Comparison of ENCODE assay signal across 38 mouse cellular contexts in genomic region chr6:4026367-4026766, GRCm38 (mm10). TPM values are rescaled to one million over a fixed set of nuclear protein-coding genes. Genes with fewer than 3 reads are reported as not detected.
"Had no signal": no experiment of that assay in that cellular context is flagged by ENCODE, and none has a peak within 500 bp of the region (broad histone marks: within the 10 kb centered on the region; RNA-seq: fewer than 3 reads in every experiment).

No protein-coding gene starts in this region.

- H3K9me3 ChIP-seq: heart, embryonic 10.5 days; heart, embryonic 12.5 days; hindbrain, embryonic 13.5 days; hindbrain, embryonic 15.5 days; limb, embryonic 13.5 days; liver, embryonic 13.5 days had no signal

- H3K4me3 ChIP-seq: gastrocnemius, adult 2 months; heart, embryonic 10.5 days; heart, embryonic 12.5 days; hindbrain, embryonic 13.5 days; hindbrain, embryonic 15.5 days; layer of hippocampus, adult 2 months; left cerebral cortex, adult 2 months; limb, embryonic 13.5 days; liver, embryonic 13.5 days had no signal

- H3K27me3 ChIP-seq: heart, embryonic 12.5 days; hindbrain, embryonic 13.5 days; hindbrain, embryonic 15.5 days; limb, embryonic 13.5 days; liver, embryonic 13.5 days had no signal

- H3K4me2 ChIP-seq: heart, embryonic 12.5 days; hindbrain, embryonic 13.5 days; hindbrain, embryonic 15.5 days; limb, embryonic 13.5 days; liver, embryonic 11.5 days; liver, embryonic 13.5 days had no signal

- H3K36me3 ChIP-seq: heart, embryonic 10.5 days; heart, embryonic 12.5 days; hindbrain, embryonic 13.5 days; hindbrain, embryonic 15.5 days; limb, embryonic 13.5 days; liver, embryonic 13.5 days had no signal

- H3K9ac ChIP-seq: heart, embryonic 12.5 days; hindbrain, embryonic 13.5 days; hindbrain, embryonic 15.5 days; limb, embryonic 13.5 days; liver, embryonic 13.5 days had no signal

- ATAC-seq: hindbrain, postnatal 0 days; intestine, embryonic 16.5 days had no signal

- DNase-seq: gastrocnemius, adult 2 months; gastrocnemius, postnatal 10 days; gastrocnemius, postnatal 25 days; heart, postnatal 10 days; heart, postnatal 4 days; kidney, adult 11 months; kidney, adult 2 months; kidney, adult 9 months; kidney, postnatal 10 days; kidney, postnatal 25 days; kidney, postnatal 4 days; liver; liver, embryonic 13.5 days had no signal

- H3K27ac ChIP-seq: gastrocnemius, adult 2 months; heart, embryonic 10.5 days; hindbrain, embryonic 13.5 days; hindbrain, embryonic 15.5 days; hindbrain, postnatal 0 days; layer of hippocampus, adult 2 months; left cerebral cortex, adult 2 months; limb, embryonic 13.5 days; liver, embryonic 13.5 days had no signal

- H3K4me1 ChIP-seq: heart, embryonic 10.5 days; heart, embryonic 12.5 days; hindbrain, embryonic 13.5 days; hindbrain, embryonic 15.5 days; limb, embryonic 13.5 days; liver, embryonic 13.5 days had no signal

RNA-seq across cellular contexts. Expression of gene Gngt1, which starts 32.8 kb away (rescaled TPM):
- total RNA-seq: gastrocnemius, adult 2 months; gastrocnemius, postnatal 10 days; gastrocnemius, postnatal 25 days; gastrocnemius, postnatal 4 days; granulocyte monocyte progenitor cell, adult 5-6 weeks; heart, adult 8-10 months; heart, postnatal 10 days; heart, postnatal 25 days; heart, postnatal 4 days; hindbrain, postnatal 0 days; layer of hippocampus, adult 2 months; layer of hippocampus, postnatal 10 days; layer of hippocampus, postnatal 25 days; left cerebral cortex, adult 2 months; left cerebral cortex, postnatal 14 days; left cerebral cortex, postnatal 36 days had no signal
- polyA plus RNA-seq: frontal cortex, adult 2 months; heart, embryonic 10.5 days; heart, embryonic 12.5 days; heart, embryonic 14.5 days; heart, embryonic 16.5 days; hindbrain, embryonic 11.5 days; hindbrain, embryonic 13.5 days; hindbrain, embryonic 15.5 days; hindbrain, postnatal 0 days; intestine, embryonic 14.5 days; kidney, adult 2 months; kidney, embryonic 16.5 days; limb, embryonic 11.5 days; limb, embryonic 13.5 days; liver, embryonic 11.5 days; liver, embryonic 13.5 days had no signal

RNA-seq across cellular contexts. Expression of gene Tfpi2, which starts 37.6 kb away (rescaled TPM):
- total RNA-seq: hindbrain, postnatal 0 days; layer of hippocampus, adult 2 months; left cerebral cortex, adult 2 months; left cerebral cortex, postnatal 36 days had no signal
